Mouse (Mus musculus) lung, embryonic 14.5 days (tissue): Measurements from ENCODE around the gene Defb19. TPM values are rescaled to one million over a fixed set of nuclear protein-coding genes. Genes with fewer than 3 reads are reported as not detected.
A peak's percentile ranks its signal among the peaks of the same experiment; 100 is the strongest.

Experiments
- ATAC-seq: fragments of 200-750 bp; cut with Nextera tagmentation; 2 replicates; pipeline ENCODE4 v1.8.0; 2017; ENCODE audit warnings: mild to moderate bottlenecking, moderate TSS enrichment, moderate library complexity; ENCODE audit not compliant: insufficient read depth
- DNase-seq: peaks from one replicate; pipeline ENCODE4 v3.0.0-alpha.2; 2015
- H3K27ac ChIP-seq: fragments of 300-500 bp; sonication (generic); 2 replicates; pipeline ENCODE4 v1.5.1; 2014; ENCODE audit warnings: low read depth, mild to moderate bottlenecking, moderate library complexity
- H3K27me3 ChIP-seq: fragments of 300-500 bp; sonication (generic); 2 replicates; pipeline ENCODE4 v1.6.1; 2014; ENCODE audit warnings: low read length, control low read depth; ENCODE audit not compliant: insufficient read depth
- H3K36me3 ChIP-seq: fragments of 300-500 bp; sonication (generic); 2 replicates; pipeline ENCODE4 v1.6.1; 2014; ENCODE audit warnings: control low read depth; ENCODE audit not compliant: insufficient read depth
- H3K4me1 ChIP-seq: fragments of 300-500 bp; sonication (generic); 2 replicates; pipeline ENCODE4 v1.6.1; 2014; ENCODE audit warnings: antibody characterized with exemption, control low read depth; ENCODE audit not compliant: insufficient read depth
- H3K4me2 ChIP-seq: fragments of 300-500 bp; sonication (generic); 2 replicates; pipeline ENCODE4 v1.6.1; 2014; ENCODE audit warnings: mild to moderate bottlenecking
- H3K4me3 ChIP-seq: fragments of 300-500 bp; sonication (generic); 2 replicates; pipeline ENCODE4 v1.5.1; 2014; ENCODE audit warnings: low read depth, low read length
- H3K9ac ChIP-seq: fragments of 300-500 bp; sonication (generic); 2 replicates; pipeline ENCODE4 v1.6.1; 2014
- H3K9me3 ChIP-seq: fragments of 300-500 bp; sonication (generic); 2 replicates; pipeline ENCODE4 v1.6.1; 2016; ENCODE audit warnings: low read depth, low read length, control low read depth
- CTCF ChIP-seq: IDR thresholded peaks from 2 replicates; pipeline ENCODE4 v1.5.1; 2016; ENCODE audit warnings: antibody characterized with exemption, low read depth
- WGBS: fragments of 180-500 bp; shearing (Covaris S2); extraction: QIAGEN DNeasy Blood & Tissue Kit; methylation state at CpG from one replicate; pipeline ENCODE4 v1.1.7; 2014; 5-methylcytosine and 5-hydroxymethylcytosine counted together
- polyA plus RNA-seq: library from polyadenylated mRNA; unstranded; fragments of >200 nt; fragmentation: Nextera tagmentation; extraction: Ambion mirVana; gene quantifications from 2 replicates; pipeline ENCODE4 v1.2.1, GENCODE M21; 2014

The Defb19 gene
- polyA plus RNA-seq, 1 experiment from 2014 or later, result not detected

DNA sequence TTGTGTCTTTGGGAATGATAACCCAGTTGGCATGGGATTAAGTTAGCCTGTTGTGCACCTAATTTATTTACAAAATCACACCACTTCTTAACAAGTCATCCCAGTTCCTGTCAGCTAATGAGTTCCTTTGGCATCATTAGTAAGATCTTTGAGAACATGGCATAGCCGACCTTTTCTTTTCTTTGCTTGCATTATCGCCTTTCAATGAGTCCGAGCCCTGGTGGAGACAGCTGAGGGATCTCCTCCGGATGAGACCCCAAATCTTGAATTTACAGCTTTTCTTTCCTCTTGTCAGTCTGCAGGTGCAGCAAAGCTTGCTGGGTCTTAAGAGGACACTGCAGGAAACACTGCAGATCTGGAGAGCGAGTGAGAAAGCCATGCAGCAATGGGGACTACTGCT lies 11.1 kb downstream of the Defb19 start, which contains the start of gene Gm17416:
TSS of gene Gm17416 (plus strand) at position 301 of the 400 bp plus-strand sequence.
- Histone ChIP-seq H3K4me1 (no peaks in the 10 kb centered on the region), H3K4me3 (no peak within 1 kb of the TSS), H3K4me2 (no peak within 1 kb of the TSS), H3K9ac (no peak within 1 kb of the TSS), H3K27ac (no peak within 1 kb of the TSS), H3K36me3 (no peaks in the 10 kb centered on the region), H3K9me3 (no peaks in the 10 kb centered on the region), H3K27me3 (no peaks in the 10 kb centered on the region)
- no peak for DNase-seq
- 85% methylated on average over 5 of the region's 5 CpGs for WGBS
- no peak for ATAC-seq
- no peak for TF ChIP-seq CTCF

DNA sequence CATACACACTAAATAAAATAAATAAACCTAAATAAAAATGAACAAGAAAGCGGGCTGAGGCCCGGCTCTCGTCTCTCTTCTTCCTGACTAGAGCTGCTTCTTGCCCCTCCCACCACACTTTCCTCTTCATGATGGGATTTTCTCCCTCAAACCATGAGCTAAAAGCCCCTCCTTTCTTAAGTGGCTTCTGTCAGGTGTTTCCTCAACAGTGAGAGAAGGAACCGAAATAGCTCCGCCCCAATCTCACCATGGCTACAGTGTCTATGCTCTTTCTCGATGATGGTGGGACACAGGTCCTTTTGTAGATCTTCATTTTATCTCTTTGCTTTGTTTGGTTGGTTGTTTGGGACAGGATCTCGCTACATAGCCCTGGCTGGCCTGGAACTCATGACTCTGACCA lies 23.5 kb downstream of the Defb19 start:
- H3K4me2 ChIP-seq, result no peak overlapping the region
- no peak for DNase-seq
- ATAC-seq, result no peak
- H3K4me3 ChIP-seq, result no peak overlapping the region
- H3K9me3 ChIP-seq, result no peaks in the 10 kb centered on the region
- no peaks in the 10 kb centered on the region for H3K36me3 ChIP-seq
- H3K4me1 ChIP-seq, result no peaks in the 10 kb centered on the region
- H3K27ac ChIP-seq, result no peak overlapping the region
- no peak overlapping the region for H3K9ac ChIP-seq
- no peaks in the 10 kb centered on the region for H3K27me3 ChIP-seq
- no peak for TF ChIP-seq CTCF
- 77% methylated on average over 7 of the region's 7 CpGs for WGBS

DNA sequence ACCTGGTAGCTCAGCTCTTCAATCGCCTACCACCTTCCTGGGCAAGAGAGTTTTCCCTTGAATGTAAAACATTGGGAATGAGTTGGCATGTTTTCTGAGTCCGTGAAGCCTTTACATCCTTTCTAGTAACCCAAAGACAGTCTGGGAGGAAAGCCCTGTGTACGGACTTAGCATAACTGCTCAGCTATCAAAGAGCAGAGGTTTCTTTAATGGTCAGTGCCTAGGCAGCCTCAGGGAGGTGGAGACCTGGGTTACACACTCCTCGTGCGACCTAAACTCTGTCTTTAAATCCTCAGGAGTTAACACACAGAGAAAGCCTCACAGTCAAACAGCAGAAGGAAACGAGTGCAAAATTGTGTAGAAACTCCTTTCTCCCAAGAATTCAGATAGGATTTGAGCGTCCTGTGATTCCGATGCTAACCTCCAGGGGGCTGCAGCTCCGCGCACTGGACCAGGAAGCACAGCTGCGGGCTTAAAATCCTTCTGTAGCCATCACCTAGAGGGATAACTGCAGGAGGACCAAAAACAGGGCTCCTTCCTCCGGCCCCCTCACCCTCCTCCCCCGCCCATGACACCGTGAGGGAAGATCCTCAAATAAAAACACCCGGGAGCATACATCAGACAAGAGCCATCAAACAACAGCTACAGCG lies 26.2 kb downstream of the Defb19 start:
- H3K27ac ChIP-seq, result no peak overlapping the region
- H3K4me3 ChIP-seq, result no peak overlapping the region
- H3K36me3 ChIP-seq, result no peaks in the 10 kb centered on the region
- no peaks in the 10 kb centered on the region for H3K9me3 ChIP-seq
- peak; percentile 79 for TF ChIP-seq CTCF
- DNase-seq, result peak; percentile 89
- no peaks in the 10 kb centered on the region for H3K4me1 ChIP-seq
- H3K27me3 ChIP-seq, result no peaks in the 10 kb centered on the region
- peak overlapping the region; percentile 43 for H3K4me2 ChIP-seq
- WGBS, result 10% methylated on average over 16 of the region's 16 CpGs
- H3K9ac ChIP-seq, result no peak overlapping the region
- no peak for ATAC-seq

DNA sequence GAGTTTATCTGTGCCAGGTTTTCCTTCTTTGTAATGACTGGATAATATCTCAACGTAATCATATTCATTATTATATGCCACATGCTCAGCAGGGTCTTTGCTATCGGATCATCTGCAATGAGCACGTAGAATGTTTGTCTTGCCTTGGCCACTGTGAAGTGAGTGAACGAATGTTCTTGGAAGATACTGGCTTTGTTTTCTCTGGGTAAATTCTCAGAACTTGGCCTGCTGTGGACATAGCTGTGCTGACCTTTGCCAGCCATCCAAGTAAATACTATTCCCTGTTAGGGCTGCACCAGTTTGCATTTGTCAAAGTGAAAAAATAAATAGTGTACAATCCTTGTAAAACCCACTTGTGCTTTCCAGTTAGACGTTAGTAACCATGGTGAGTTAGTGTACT lies 32.0 kb downstream of the Defb19 start:
- Histone ChIP-seq H3K9me3 (no peaks in the 10 kb centered on the region), H3K27ac (no peak overlapping the region), H3K27me3 (no peaks in the 10 kb centered on the region), H3K4me1 (no peaks in the 10 kb centered on the region), H3K9ac (no peak overlapping the region), H3K36me3 (no peaks in the 10 kb centered on the region), H3K4me2 (no peak overlapping the region), H3K4me3 (no peak overlapping the region)
- TF ChIP-seq CTCF, result no peak
- ATAC-seq, result no peak
- WGBS, result 48% methylated on average over 5 of the region's 5 CpGs
- DNase-seq, result no peak

DNA sequence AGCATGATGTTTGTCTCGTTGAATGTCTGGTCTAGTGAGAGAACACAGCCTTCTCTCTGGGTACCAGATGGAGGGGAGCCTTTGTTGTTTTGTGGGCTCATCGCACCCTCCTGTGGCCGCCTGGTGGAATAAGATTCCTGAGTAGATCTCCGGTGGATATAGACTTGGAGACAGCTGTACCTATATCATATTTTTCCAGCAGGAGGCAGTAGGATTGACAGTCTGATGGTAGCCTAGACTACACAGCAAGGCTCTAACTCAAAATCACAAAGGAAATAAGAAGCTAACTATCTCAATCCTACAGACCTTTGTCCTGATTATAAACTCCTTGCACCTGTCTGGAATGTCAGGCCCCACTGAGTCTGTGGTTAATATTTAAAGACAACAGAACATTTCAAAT lies 35.4 kb downstream of the Defb19 start:
- H3K9me3 ChIP-seq, result no peaks in the 10 kb centered on the region
- DNase-seq, result peak; percentile 73
- no peaks in the 10 kb centered on the region for H3K36me3 ChIP-seq
- H3K4me2 ChIP-seq, result no peak overlapping the region
- no peak overlapping the region for H3K9ac ChIP-seq
- no peaks in the 10 kb centered on the region for H3K27me3 ChIP-seq
- TF ChIP-seq CTCF, result peak; percentile 71
- ATAC-seq, result peak; percentile 38; the same call in 1 of the 2 replicates
- no peak overlapping the region for H3K27ac ChIP-seq
- H3K4me3 ChIP-seq, result no peak overlapping the region
- H3K4me1 ChIP-seq, result no peaks in the 10 kb centered on the region
- 20% methylated on average over 4 of the region's 4 CpGs for WGBS

DNA sequence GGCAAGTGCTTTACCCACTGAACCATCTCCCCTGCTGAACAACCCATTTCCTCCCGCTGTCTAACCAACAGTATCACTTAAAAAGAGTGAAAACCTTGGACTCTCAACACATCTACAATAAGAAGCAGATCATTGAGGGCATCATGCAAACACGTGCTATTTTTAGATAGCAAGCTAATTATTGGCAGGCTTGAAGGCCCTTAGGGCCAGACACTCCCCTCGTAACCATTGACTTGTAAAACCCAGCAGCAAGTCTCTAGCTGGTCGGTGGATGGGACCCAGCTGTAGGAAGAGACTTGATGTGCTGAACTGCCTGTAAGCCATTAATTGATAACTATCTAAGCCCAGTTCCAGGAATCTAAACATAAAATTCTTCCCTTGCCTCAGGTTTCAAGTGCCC lies 36.6 kb downstream of the Defb19 start:
- ATAC-seq, result no peak
- Histone ChIP-seq H3K36me3 (no peaks in the 10 kb centered on the region), H3K27me3 (no peaks in the 10 kb centered on the region), H3K4me2 (no peak overlapping the region), H3K9me3 (no peaks in the 10 kb centered on the region), H3K27ac (no peak overlapping the region), H3K9ac (no peak overlapping the region), H3K4me1 (no peaks in the 10 kb centered on the region), H3K4me3 (no peak overlapping the region)
- DNase-seq, result peak; percentile 5
- 55% methylated on average over 4 of the region's 4 CpGs for WGBS
- TF ChIP-seq CTCF, result no peak

DNA sequence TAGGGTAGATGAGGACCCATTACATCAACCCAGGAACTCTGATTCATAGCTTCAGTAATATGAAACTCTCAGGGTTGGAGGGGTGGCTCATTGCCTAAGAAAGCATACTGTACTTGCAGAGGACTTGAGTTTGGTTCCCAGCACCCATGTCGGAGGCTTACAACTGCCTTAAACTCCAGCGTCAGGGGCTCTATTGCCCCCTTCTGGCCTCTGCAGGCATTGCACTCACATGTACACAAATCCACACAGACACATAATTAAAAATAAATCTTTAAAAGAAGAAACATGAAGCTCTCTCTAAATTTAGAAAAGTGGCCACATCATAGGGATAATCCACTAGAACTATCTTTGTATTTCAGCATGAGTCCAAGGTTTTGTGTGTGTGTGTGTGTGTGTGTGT lies 37.2 kb downstream of the Defb19 start:
- Histone ChIP-seq H3K27me3 (no peaks in the 10 kb centered on the region), H3K9me3 (no peaks in the 10 kb centered on the region), H3K27ac (no peak overlapping the region), H3K36me3 (no peaks in the 10 kb centered on the region), H3K9ac (no peak overlapping the region), H3K4me2 (no peak overlapping the region), H3K4me3 (no peak overlapping the region), H3K4me1 (no peaks in the 10 kb centered on the region)
- WGBS, result 80% methylated on average over 2 of the region's 2 CpGs
- ATAC-seq (no peak), DNase-seq (no peak)
- TF ChIP-seq CTCF, result no peak
